Mouse (Mus musculus) stomach, embryonic 14.5 days (tissue): ENCODE measurements around the gene Cfap299. TPM values are rescaled to one million over a fixed set of nuclear protein-coding genes. Genes with fewer than 3 reads are reported as not detected.
"Not testable (repeated sequence)": the region's sequence is repeated elsewhere in the genome, so short reads cannot be mapped to it uniquely, and the experiment has no call there.

Experiments used
- ATAC-seq: fragments of 200-750 bp; cut with Nextera tagmentation; 2 replicates; pipeline ENCODE4 v1.8.0; 2017; ENCODE audit warnings: low read depth, moderate TSS enrichment; ENCODE audit not compliant: insufficient number of reproducible peaks, insufficient read depth, low FRiP score
- H3K27ac ChIP-seq: fragments of 300-500 bp; sonication (generic); 2 replicates; pipeline ENCODE4 v1.5.1; 2014; ENCODE audit warnings: mild to moderate bottlenecking, low read length, moderate library complexity, mixed read lengths
- H3K27me3 ChIP-seq: fragments of 300-500 bp; sonication (generic); 2 replicates; pipeline ENCODE4 v1.6.1; 2014; ENCODE audit warnings: low read length, control low read depth, mixed read lengths; ENCODE audit not compliant: control insufficient read depth, insufficient read depth
- H3K36me3 ChIP-seq: fragments of 300-500 bp; sonication (generic); 2 replicates; pipeline ENCODE4 v1.6.1; 2014; ENCODE audit warnings: mild to moderate bottlenecking, control low read depth, low read length, moderate library complexity, mixed read lengths; ENCODE audit not compliant: control insufficient read depth, insufficient read depth
- H3K4me1 ChIP-seq: fragments of 300-500 bp; sonication (generic); 2 replicates; pipeline ENCODE4 v1.6.1; 2014; ENCODE audit warnings: low read length, control low read depth, mixed read lengths; ENCODE audit not compliant: control insufficient read depth, insufficient read depth
- H3K4me2 ChIP-seq: fragments of 300-500 bp; sonication (generic); replicated peaks from 2 replicates; pipeline ENCODE4 v1.6.1; 2014; ENCODE audit warnings: low read depth, low read length, control low read depth
- H3K4me3 ChIP-seq: fragments of 300-500 bp; sonication (generic); 2 replicates; pipeline ENCODE4 v1.5.1; 2014; ENCODE audit warnings: low read depth, low read length, control low read depth
- H3K9ac ChIP-seq: fragments of 300-500 bp; sonication (generic); replicated peaks from 2 replicates; pipeline ENCODE4 v1.6.1; 2014; ENCODE audit warnings: low read depth, mild to moderate bottlenecking, control low read depth, low read length, moderate library complexity, mixed read lengths
- H3K9me3 ChIP-seq: fragments of 300-500 bp; sonication (generic); 2 replicates; pipeline ENCODE4 v1.6.1; 2016; ENCODE audit warnings: low read depth, low read length, control low read depth; ENCODE audit not compliant: control insufficient read depth
- WGBS: fragments of 180-500 bp; shearing (Covaris S2); extraction: QIAGEN DNeasy Blood & Tissue Kit; methylation state at CpG from one replicate; pipeline ENCODE4 v1.1.7; 2014; 5-methylcytosine and 5-hydroxymethylcytosine counted together
- polyA plus RNA-seq: library from polyadenylated mRNA; unstranded; fragments of >200 nt; fragmentation: Nextera tagmentation; extraction: Ambion mirVana; gene quantifications from 2 replicates; pipeline ENCODE4 v1.2.1, GENCODE M21; 2014

Cfap299 gene
- polyA plus RNA-seq, 1 experiment from 2014 or later: 0.59 TPM

DNA sequence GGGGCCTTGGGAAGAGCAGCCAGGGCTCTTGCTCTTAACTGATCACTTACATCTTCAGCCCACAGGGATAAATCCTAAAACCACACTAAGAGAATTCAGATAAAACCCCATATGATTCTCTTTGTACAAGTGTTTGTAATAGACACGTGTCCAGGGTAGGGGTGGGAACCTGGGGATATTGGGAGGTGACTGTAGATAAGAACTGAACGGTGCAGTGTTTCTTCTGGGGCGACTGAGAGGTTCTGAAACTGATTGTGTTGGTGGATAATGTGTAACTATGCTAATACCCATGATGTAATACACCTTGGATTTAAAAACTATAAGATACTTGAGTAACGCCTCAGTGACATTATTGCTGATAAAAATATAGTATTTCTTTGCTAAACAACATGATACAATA, 23.4 kb upstream of the Cfap299 start:
- H3K36me3 ChIP-seq: no peaks in the 10 kb centered on the region
- no peak for ATAC-seq

GRCm38 (mm10) chr5:98306528-98306927, 22.6 kb upstream of the Cfap299 start:
- no peaks in the 10 kb centered on the region for H3K4me1 ChIP-seq
- H3K27me3 ChIP-seq: no peaks in the 10 kb centered on the region
- no peaks in the 10 kb centered on the region for H3K36me3 ChIP-seq
- no peak for ATAC-seq
- H3K9ac ChIP-seq: no peak overlapping the region
- H3K4me2 ChIP-seq: no peak overlapping the region
- no peaks in the 10 kb centered on the region for H3K9me3 ChIP-seq
- no peak overlapping the region for H3K27ac ChIP-seq
- H3K4me3 ChIP-seq: no peak overlapping the region
- 24% methylated on average over 9 of the region's 9 CpGs for WGBS

More for the DNA sequence above, 23.4 kb upstream of the Cfap299 start:
- Histone ChIP-seq H3K27me3 (no peaks in the 10 kb centered on the region), H3K4me2 (no peak overlapping the region), H3K9me3 (no peaks in the 10 kb centered on the region), H3K27ac (no peak overlapping the region), H3K9ac (no peak overlapping the region), H3K4me3 (no peak overlapping the region), H3K4me1 (no peaks in the 10 kb centered on the region)
- WGBS: 68% methylated on average over 4 of the region's 4 CpGs

- Histone ChIP-seq H3K9ac (no peak overlapping the region), H3K4me1 (no peaks in the 10 kb centered on the region), H3K36me3 (no peaks in the 10 kb centered on the region), H3K4me3 (no peak overlapping the region), H3K27me3 (no peaks in the 10 kb centered on the region), H3K9me3 (no peaks in the 10 kb centered on the region), H3K4me2 (no peak overlapping the region), H3K27ac (no peak overlapping the region)
- 57% methylated on average over 2 of the region's 2 CpGs for WGBS
- no peak for ATAC-seq
Measured at GRCm38 (mm10) chr5:98326625-98327024, 2.5 kb upstream of the Cfap299 start.

DNA sequence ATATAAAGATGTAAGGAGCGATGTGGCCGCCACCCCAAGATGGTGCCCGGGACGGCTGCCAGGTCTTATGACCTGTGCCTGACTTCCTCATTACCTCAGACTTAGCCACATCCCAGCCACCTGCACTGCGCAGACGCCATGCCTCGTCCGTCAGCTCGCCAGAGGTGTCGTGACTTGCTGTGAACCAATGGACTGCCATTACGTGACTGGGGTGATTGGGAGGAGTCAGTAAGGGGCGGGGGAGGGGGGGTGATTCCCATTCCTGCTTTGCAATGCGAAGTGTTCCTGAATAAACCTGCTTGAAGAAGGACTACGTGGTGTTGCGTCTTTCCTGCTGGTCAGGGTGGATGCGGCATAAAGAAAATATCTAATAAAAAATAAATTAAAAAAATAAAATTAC, 14.6 kb downstream of the Cfap299 start:
- not testable (repeated sequence) for H3K27ac ChIP-seq, H3K36me3 ChIP-seq, H3K9me3 ChIP-seq, H3K4me1 ChIP-seq, ATAC-seq, H3K4me2 ChIP-seq, H3K9ac ChIP-seq, H3K27me3 ChIP-seq, H3K4me3 ChIP-seq
- 89% methylated on average over 16 of the region's 16 CpGs for WGBS

GRCm38 (mm10) chr5:98344581-98344980, 15.5 kb downstream of the Cfap299 start:
- no peak overlapping the region for H3K4me3 ChIP-seq
- H3K27me3 ChIP-seq: no peaks in the 10 kb centered on the region
- H3K9ac ChIP-seq: no peak overlapping the region
- H3K4me1 ChIP-seq: no peaks in the 10 kb centered on the region
- H3K27ac ChIP-seq: no peak overlapping the region
- ATAC-seq: no peak
- no peak overlapping the region for H3K4me2 ChIP-seq
- no peaks in the 10 kb centered on the region for H3K36me3 ChIP-seq
- WGBS: 68% methylated on average over 2 of the region's 2 CpGs
- H3K9me3 ChIP-seq: no peaks in the 10 kb centered on the region

DNA sequence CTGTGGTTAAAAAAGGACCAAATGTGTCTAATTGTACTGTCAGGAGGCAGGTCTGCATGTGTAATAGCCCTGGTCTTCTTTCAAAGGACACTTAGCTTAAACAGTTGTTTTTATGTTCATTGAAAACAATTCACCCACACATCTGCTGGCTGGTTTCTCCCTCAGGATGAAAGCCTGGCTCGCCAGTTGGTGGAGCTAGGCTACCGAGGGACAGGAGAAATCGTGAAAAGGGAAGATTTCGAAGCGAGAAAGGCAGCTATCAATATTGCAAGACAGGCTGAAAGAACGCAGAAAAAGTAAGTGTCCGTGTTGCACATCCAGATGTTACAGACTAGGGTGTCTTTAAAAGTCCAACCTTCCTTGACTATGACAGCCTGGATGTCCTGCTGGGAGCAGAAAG, 17.0 kb downstream of the Cfap299 start:
- Histone ChIP-seq H3K4me1 (no peaks in the 10 kb centered on the region), H3K4me3 (no peak overlapping the region), H3K4me2 (no peak overlapping the region), H3K36me3 (no peaks in the 10 kb centered on the region), H3K27ac (no peak overlapping the region), H3K9ac (no peak overlapping the region), H3K9me3 (no peaks in the 10 kb centered on the region), H3K27me3 (no peaks in the 10 kb centered on the region)
- no peak for ATAC-seq
- WGBS: 73% methylated on average over 7 of the region's 7 CpGs

- Histone ChIP-seq H3K4me1 (no peaks in the 10 kb centered on the region), H3K27me3 (no peaks in the 10 kb centered on the region), H3K4me3 (no peak overlapping the region), H3K27ac (no peak overlapping the region), H3K9ac (no peak overlapping the region), H3K36me3 (no peaks in the 10 kb centered on the region), H3K4me2 (no peak overlapping the region), H3K9me3 (no peaks in the 10 kb centered on the region)
- WGBS: 8% methylated on average over 8 of the region's 8 CpGs
- no peak; the same call in 1 of the 2 replicates for ATAC-seq
Measured at GRCm38 (mm10) chr5:98348605-98349004, 19.5 kb downstream of the Cfap299 start.

DNA sequence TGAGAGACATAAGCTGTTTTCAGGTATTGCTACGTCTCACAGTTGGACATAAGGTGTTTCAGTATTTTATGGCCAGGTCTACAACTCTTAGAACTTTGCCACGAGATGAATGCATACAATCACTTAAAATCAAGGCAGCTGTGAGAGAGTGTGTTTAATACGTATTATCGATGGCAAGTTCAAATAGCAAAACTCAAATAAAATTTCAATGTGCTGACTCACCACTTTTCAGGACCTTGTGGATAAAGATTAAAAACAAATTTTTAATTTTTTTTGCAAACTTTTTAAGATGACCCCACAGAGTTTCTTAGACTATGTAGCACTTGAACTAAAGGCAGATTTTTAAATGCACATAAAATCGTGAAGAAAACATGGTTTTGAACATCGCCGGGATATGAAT, 30.8 kb downstream of the Cfap299 start:
- no peak overlapping the region for H3K27ac ChIP-seq
- WGBS: 88% methylated on average over 7 of the region's 7 CpGs
- H3K9me3 ChIP-seq: no peaks in the 10 kb centered on the region
- no peak overlapping the region for H3K4me2 ChIP-seq
- no peaks in the 10 kb centered on the region for H3K4me1 ChIP-seq
- H3K36me3 ChIP-seq: no peaks in the 10 kb centered on the region
- no peaks in the 10 kb centered on the region for H3K27me3 ChIP-seq
- no peak overlapping the region for H3K4me3 ChIP-seq
- no peak overlapping the region for H3K9ac ChIP-seq
- no peak for ATAC-seq

DNA sequence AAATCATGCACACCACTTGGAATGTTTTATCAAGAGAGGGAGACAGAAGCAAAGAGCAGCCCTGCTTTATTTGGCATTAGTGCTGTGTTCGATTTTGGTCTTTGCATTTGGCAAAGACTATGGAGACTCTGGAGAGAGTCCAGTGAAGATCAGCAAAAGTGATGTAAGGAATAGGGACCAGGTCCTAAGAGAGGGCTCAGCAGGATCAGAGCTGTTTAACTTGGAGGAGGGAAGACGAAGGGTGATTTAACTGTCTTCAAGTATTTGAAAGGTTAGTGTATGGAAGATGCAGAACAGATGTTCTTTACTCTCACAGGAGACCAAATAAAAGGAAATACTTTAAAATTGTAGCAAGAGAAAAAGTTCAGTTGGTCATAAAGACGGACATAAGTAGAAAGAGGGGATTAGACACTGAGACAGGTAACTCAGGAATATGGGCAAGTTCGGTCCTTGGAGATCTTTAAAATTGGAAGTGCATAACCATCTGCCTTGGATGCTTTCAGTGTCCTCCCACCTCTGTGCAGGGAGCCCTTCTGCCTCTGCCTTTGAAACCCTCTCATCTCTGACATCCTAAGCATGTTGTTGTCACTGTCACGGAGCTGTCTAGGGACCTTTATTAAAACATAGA, 31.8 kb downstream of the Cfap299 start:
- no peaks in the 10 kb centered on the region for H3K27me3 ChIP-seq

More for the DNA sequence above, 31.8 kb downstream of the Cfap299 start:
- 52% methylated on average over 5 of the region's 5 CpGs for WGBS
- Histone ChIP-seq H3K9ac (no peak overlapping the region), H3K4me1 (no peaks in the 10 kb centered on the region), H3K4me3 (no peak overlapping the region), H3K27ac (no peak overlapping the region), H3K4me2 (no peak overlapping the region), H3K9me3 (no peaks in the 10 kb centered on the region), H3K36me3 (no peaks in the 10 kb centered on the region)
- ATAC-seq: no peak
